Mouse (Mus musculus): Measurements from ENCODE around the gene Nacc2. TPM values are rescaled to one million over a fixed set of nuclear protein-coding genes. Genes with fewer than 3 reads are reported as not detected.

Gene Nacc2
- total RNA-seq, 2 experiments from 2014 or later: 59.8 to 61.4 TPM

DNA sequence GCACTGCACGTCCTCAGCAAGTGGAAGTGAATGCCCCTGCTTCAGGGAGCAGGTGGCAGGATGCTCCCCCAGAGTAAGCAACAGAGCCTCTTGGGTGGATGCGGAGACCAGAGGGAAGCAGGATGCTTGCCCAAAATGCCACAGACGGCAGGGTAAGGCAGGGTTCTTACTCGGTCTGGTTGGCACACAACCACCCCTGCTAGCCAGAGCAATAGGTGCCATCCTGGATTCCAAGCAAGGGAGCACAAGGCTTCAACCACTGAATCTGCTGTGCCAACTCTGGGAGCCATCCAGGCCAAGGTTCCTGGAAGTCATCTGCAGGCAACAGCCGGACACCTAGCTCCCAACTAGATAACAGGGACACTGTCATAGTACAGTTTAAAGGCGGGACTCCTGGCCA lies 14.8 kb downstream of the Nacc2 start:
- H3K27ac ChIP-seq: no peak overlapping the region
- DNase-seq (ENCODE audit: low spot score in 2 of 2): no peak
- H3K4me3 ChIP-seq: no peak overlapping the region
- no peak for TF ChIP-seq CTCF (conservative IDR thresholded peaks at IDR 0.05)

DNA sequence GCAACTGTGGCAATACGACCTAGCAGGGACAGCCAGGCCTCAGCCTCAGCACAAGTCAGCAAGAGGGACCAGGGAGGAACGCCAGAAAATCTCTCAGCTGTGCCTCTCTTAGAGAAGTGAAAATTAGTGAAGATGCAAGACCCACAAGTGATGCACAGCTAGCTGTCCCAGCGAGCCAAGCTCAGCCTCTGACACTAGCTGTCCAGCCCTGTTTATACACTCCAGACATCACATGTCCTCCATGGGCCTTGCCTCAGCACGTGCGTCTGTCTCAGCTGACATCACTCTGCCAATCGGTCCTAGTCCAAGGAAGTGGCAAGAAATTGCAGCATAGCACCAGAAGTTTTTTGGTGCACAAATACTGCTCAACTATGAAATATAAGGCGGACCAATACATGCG lies 16.0 kb downstream of the Nacc2 start:
- H3K27ac ChIP-seq: no peak overlapping the region
- no peak for DNase-seq (ENCODE audit: low spot score in 2 of 2)
- TF ChIP-seq CTCF (conservative IDR thresholded peaks at IDR 0.05): no peak
- H3K4me3 ChIP-seq: no peak overlapping the region

DNA sequence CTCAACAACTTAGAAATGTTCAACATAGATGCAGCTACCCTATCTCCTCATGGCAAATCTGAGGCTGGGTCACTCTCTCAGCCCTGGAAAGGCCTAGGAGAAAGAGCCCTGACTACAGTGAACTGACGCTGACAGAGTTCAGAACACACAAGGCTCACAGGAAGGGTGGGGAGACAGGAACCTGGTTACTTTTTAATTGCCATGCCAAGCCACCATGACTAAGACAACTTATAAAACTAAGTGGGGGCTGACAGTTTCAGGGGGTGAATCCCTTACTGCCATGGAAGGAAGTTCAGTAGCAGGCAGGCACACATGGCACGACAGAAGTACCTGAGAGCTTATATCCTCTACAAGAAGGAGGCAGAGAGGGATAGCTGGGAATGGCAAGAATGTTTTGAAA lies 16.8 kb downstream of the Nacc2 start:
- DNase-seq (ENCODE audit: low spot score in 2 of 2): no peak
- TF ChIP-seq CTCF (conservative IDR thresholded peaks at IDR 0.05): no peak
- H3K4me3 ChIP-seq: no peak overlapping the region
- H3K27ac ChIP-seq: no peak overlapping the region

DNA sequence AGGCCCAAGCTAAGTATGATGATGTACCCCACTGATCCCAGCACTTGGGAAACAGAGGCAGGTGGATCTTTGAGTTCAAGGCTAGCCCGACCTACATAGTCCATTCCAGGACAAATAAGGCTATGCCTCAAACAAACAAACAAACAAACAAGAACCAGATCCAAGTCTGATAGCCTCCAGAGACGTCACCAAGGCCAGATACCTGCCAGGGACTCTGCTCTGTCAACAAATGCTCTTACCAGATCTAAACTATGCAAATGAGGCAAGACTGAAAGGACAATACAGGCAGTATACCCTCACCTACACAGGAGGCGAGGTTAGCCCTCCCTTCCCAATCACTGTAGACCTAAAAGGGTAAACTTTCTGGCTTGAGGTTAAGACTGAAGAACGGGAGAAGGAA lies 22.7 kb downstream of the Nacc2 start:
- no peak for DNase-seq (ENCODE audit: low spot score in 2 of 2)
- no peak for TF ChIP-seq CTCF (conservative IDR thresholded peaks at IDR 0.05)
- no peak overlapping the region for H3K27ac ChIP-seq
- no peak overlapping the region for H3K4me3 ChIP-seq

DNA sequence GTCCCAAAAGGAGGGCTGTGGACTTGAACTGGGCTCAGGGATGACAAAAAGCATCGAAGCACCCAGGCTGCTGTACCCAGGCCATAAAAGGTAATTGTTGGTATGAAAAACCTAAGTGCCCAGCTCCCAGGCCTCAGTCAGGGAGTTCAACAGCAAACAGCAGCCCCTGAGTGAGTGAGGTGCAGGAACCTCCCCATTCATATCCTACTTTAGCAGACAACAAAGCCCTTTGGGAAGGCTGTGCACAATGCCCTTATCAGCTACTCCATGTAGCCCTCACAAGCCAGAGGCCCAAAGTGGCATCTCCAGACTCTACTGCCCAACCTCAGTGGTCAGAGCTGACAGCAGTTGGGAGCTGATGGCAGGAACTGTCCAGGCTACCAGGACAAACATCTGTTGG lies 23.2 kb downstream of the Nacc2 start:
- Histone ChIP-seq H3K4me3 (no peak overlapping the region), H3K27ac (no peak overlapping the region)
- DNase-seq (ENCODE audit: low spot score in 2 of 2): no peak
- no peak for TF ChIP-seq CTCF (conservative IDR thresholded peaks at IDR 0.05)

DNA sequence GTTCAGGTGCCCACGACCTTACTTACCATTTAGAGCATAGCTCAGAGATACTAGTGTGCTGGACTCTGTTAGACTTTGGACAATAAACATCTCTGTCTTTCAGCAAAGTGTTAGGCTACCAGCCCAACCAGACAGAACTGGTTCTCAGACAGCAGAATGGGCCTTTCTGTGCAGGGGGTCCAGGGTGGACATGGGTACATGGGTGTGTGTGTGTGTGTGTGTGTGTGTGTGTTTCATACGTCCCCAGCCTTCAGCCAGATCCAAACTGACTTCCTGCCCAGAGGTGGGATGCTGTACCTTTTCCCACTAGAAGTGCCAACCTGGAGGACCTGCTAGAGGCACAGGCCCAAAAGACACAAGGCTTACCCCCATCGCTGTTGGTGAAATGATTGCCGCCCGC lies 23.8 kb downstream of the Nacc2 start:
- TF ChIP-seq CTCF (conservative IDR thresholded peaks at IDR 0.05): no peak
- H3K4me3 ChIP-seq: no peak overlapping the region
- no peak overlapping the region for H3K27ac ChIP-seq
- no peak for DNase-seq (ENCODE audit: low spot score in 2 of 2)

DNA sequence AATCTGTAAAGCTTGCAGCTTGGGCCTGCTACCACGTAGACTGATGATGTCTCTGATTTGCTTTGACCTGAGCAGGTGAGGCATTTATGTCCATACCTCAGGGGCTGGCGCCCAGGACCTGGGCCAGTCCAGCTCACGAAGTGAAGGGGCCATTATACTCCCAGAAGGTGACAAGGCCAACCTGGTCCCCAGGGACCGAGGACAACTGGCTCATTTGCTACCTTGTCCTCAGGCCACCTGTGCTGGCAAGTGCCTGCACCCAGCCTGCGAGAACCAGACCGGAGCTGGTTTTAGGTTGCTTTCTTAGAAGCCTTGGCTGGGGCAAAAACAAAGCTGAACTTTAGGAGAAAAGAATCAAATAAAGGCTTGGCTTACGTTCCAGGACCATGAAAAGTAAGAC lies 29.1 kb downstream of the Nacc2 start:
- Histone ChIP-seq H3K4me3 (no peak overlapping the region), H3K27ac (no peak overlapping the region)
- no peak for TF ChIP-seq CTCF (conservative IDR thresholded peaks at IDR 0.05)
- no peak for DNase-seq (ENCODE audit: low spot score in 2 of 2)

DNA sequence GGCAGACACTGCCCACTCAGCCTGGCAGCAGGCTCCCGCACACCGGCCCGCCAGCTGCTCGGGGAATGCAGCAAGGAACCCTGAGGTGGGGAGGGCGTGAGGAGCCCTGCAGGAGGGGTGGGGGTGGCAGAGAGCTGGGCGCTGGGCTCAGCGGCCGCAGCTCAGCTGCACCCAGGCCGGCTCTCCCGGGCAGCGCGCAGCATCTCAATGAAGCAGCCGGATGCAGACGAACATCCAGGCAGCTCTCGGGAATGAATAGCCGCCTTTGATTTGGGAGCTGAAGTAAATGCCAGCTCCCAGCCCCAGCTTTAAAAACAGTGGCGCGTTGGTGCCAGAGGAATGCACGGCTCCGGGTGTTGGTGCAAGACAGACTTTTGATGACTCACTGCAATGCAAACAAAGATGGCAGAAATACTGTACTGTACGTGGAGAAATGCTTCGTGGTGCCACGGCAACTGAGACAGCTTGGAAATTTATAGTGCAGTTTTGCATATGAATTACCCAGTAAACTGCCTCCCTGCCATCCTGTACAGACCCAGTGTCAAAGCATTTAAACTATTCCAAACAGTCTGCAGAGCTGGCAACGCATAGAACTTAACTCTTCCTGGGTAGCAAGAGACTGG lies 31.1 kb downstream of the Nacc2 start:
- peak overlapping the region; percentile 96 for H3K27ac ChIP-seq
- peak overlapping the region; percentile 66 for H3K4me3 ChIP-seq
- no peak for TF ChIP-seq CTCF (conservative IDR thresholded peaks at IDR 0.05)
- peak; percentile 66 to 83 for DNase-seq (ENCODE audit: low spot score in 2 of 2)

DNA sequence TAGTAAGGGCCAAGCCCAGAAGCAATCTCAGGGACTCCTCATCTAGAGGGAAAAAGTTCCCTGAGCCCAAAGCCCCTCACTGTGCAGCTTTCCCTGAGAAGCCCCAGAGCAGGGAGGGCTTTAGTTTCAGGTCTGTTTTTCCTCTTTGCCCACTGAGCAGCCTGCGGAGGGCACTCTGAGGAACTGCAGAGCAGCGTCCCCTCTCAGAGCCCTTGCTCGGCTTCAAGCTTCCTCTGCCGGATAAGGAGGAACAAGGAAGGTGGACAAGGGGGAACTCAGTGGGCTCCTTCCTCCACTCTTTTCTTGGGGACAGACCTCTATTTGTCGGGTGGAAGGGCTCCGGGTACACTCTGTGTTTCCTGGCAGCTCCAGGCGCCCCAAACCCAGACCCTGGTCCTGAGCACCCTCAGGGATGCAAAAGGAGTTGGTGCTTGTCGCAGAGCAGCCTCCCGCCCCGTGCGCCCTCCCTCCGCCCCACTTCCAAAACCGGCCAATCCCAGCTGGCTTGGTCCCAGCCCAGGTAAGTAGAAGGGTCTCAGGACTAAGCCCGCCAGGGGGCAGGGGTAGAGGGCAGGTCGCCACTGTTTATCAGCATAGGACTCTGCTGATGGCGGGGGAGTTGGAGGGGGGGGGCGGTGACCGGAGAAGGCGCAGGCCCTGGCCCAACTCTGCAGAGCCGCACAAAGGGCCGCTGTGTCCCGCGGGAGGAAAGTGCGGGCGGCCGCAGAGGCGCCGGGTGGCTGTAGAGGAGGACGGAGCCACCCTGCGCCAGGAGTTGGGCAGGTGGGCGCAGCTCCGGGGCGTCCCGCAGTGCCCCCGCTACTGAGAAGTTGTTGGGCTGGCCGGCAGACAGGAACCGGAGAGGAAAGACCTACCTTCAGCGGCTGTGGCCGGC lies 31.9 kb downstream of the Nacc2 start:
- TF ChIP-seq CTCF (conservative IDR thresholded peaks at IDR 0.05): 0 out of 2 replicates have a peak, but pooled peaks have one; percentile 2
- DNase-seq (ENCODE audit: low spot score in 2 of 2): peak; percentile 21 to 30
- Histone ChIP-seq H3K27ac (peak overlapping the region; percentile 96), H3K4me3 (peak overlapping the region; percentile 66)

DNA sequence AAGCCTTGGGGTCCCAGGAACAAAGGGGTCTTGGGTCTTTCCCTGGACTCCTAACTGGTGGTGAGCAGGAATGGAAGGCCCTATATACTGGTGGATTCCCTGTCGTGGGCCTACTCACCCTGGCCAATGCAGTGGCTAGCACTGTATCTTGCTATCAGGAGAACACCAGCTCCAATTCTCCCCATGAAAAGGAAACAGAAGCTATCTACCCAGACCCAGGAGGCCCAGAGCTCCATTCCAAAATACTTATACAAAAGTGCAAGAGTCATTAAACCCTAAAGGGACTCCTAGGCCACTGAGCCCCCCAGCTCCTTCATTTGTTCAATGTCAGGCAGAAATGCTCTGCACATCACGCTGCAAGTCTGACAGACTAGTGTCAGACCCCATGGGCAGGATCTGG lies 34.0 kb downstream of the Nacc2 start:
- H3K4me3 ChIP-seq: no peak overlapping the region
- no peak for TF ChIP-seq CTCF (conservative IDR thresholded peaks at IDR 0.05)
- no peak for DNase-seq (ENCODE audit: low spot score in 2 of 2)
- no peak overlapping the region for H3K27ac ChIP-seq

DNA sequence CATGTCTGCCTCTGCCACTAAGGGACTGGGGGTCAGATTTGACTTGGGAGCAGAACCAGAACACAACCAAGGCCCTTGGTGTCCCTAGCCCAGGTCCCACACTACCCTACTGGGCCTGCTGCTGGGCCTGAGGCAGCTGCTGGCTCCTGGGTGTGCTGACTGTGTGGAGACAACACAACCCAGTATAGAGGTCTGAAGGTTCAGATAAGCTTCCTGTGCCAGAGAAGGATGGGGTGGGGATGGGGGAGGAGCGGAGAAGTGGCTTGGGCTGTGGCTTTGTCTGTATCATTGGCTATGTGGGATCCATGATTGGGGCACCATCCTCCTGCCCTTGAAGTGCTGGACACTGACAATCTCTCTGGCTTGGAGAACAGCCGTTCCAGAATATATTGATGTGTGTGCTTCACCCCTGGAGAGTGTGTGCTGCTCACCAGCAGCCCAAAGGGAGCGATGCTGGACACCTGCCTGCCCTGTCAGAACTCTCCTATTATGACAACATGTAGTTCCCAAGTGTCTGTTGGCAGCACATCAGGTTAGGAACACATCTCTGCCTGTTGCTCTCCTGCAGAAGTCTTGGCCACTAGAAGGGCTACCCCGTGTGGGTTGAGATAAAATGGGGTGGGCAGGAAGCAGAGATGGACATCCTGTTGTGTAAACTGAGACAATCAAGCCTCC lies 36.0 kb downstream of the Nacc2 start:
- no peak for TF ChIP-seq CTCF (conservative IDR thresholded peaks at IDR 0.05)
- Histone ChIP-seq H3K27ac (peak overlapping the region; percentile 43; the same call in 1 of the 2 replicates), H3K4me3 (no peak overlapping the region)
- no peak for DNase-seq (ENCODE audit: low spot score in 2 of 2)

DNA sequence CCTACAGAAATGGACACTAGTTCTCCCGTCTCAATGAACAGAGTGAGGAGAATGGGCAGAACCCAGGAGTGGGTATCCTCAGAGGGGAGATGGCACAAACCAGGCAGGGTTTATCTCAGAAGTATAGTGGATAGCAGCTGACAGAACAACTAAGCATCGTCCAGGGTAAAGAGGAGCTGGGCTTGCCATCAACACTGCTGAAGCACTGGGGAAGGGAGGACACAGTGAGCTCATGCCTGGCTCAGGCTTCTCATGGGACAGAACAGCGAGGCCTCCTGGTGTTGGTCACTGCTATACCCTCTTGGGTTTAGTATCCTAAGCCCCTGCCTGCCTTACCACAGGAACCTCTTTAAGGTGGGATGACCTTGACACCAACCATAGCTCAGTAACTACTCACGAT lies 36.5 kb downstream of the Nacc2 start:
- H3K27ac ChIP-seq: no peak overlapping the region
- DNase-seq (ENCODE audit: low spot score in 2 of 2): no peak
- no peak overlapping the region for H3K4me3 ChIP-seq
- no peak for TF ChIP-seq CTCF (conservative IDR thresholded peaks at IDR 0.05)

DNA sequence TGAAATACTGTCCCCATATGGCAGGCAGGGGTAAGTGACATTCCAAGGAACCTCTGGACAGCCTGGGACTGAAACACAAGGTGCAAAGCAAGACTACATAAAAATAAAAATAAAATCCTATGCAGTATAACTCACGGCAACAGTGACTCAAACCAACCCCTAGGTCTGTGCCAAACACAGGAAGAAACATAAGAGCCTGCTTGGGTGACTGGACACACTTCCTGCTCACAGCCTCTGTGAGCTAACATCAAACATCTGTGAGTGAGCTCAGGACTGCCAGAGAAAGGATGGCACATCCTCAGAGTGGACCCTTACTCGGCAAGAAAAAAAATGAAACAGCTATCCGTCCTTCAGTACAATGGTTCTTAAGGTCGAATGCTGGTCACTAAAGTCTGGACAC lies 40.1 kb downstream of the Nacc2 start:
- peak; percentile 14; the same call in 1 of the 2 replicates for TF ChIP-seq CTCF (conservative IDR thresholded peaks at IDR 0.05)
- no peak for DNase-seq (ENCODE audit: low spot score in 2 of 2)

More for the DNA sequence above, 40.1 kb downstream of the Nacc2 start:
- Histone ChIP-seq H3K27ac (no peak overlapping the region), H3K4me3 (no peak overlapping the region)

All from layer of hippocampus, adult 2 months (tissue).